Mouse (Mus musculus) frontal cortex, adult (tissue): Measurements from ENCODE around the gene Rps27rt.
"Not testable (repeated sequence)": the region's sequence is repeated elsewhere in the genome, so short reads cannot be mapped to it uniquely, and the experiment has no call there.

ENCODE experiments used
- ATAC-seq: cut with Nextera tagmentation; 2 replicates; pipeline ENCODE4 v1.9.2; 2017; ENCODE audit warnings: mild to moderate bottlenecking, moderate library complexity, mixed read lengths; ENCODE audit not compliant: low TSS enrichment

Gene Rps27rt

DNA sequence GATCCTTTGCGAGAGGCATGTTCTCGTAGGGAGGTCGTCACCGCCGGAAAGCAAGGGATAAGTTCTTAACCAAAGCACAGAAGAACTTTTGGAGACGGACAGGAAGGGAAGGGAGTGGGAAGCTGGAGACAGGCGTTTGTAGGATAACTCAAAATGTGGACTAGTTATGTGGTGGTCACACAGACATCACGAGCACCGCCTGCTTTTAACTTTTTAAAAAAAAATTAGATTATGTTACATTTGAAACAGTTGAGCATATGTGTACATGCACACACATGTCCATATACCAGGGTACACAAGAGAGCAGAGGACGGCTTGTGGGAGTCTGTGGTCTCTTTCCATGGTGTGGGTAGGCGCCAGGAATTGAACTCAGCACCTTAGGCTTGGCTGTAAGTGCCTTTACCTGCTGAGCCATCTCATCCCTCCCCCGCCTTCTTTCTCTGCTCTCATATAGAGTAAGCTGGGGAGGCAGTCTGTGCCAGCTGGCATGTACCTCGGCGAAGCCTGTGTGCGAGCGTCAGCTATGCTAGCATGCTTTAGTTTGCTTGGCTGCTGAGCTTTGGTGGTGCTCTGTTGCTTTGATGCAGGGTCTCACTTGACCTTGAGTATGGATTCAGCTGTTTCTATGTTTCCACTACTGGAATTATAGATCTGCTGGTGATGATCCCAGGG lies at the start of gene Rps27rt:
Gene Rps27rt, minus strand, starts transcription at position 51 of the 672 bp plus-strand sequence.
- ATAC-seq = peak; percentile 38

GRCm38 (mm10) chr9:115031046-115031445 lies 48.5 kb upstream of the Rps27rt start:
- not testable (repeated sequence) for ATAC-seq

- ATAC-seq = no peak
These were observed 48.0 kb upstream of the Rps27rt start for GRCm38 (mm10) chr9:115030581-115030980.

GRCm38 (mm10) chr9:115029307-115029706 lies 46.8 kb upstream of the Rps27rt start:
- ATAC-seq = no peak

- peak; percentile 80 for ATAC-seq
These were observed 41.3 kb upstream of the Rps27rt start for GRCm38 (mm10) chr9:115023708-115024383.

- ATAC-seq = no peak
These were observed 40.6 kb upstream of the Rps27rt start for GRCm38 (mm10) chr9:115023137-115023536.

DNA sequence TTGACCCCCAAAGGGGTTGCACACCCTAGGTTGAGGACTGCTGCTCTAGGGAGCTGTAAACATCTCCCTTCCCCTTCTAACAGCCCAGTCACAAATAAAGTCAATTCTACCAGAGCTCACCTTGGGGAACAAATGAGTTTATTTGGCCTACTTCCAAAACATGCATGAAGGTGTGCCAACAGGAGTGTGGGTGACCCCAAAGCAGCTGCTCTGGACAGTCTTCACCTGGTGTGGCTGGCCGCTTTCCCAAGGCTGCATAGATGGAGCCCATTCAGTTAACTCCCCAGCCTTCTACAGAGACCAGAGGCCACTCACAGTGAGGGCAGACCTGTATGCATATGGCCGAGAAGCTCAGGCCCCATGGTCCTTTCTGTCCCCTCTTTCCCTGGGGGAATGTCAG lies 38.9 kb upstream of the Rps27rt start:
- ATAC-seq = no peak

- no peak for ATAC-seq
These were observed 37.6 kb upstream of the Rps27rt start for GRCm38 (mm10) chr9:115020141-115020540.

DNA sequence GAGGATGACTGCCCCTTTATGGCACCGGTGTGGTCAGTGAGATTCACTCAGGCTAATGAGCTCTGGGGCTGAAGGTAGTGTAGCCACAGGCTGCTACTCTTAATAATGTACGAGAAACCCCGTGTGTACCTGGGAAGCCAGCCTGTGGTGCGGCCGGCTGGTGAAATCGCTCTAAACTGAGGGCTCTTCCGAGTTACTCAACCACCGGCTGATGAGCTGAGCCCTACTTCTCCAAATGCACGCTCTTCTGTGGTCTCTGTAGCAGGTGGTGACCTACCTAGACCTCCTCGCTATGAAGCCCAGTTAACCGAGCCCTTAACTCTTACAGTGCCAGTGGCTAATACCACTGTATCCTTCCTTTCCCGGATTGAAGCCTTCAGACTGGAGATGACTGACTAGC lies 29.8 kb upstream of the Rps27rt start:
- ATAC-seq = no peak

GRCm38 (mm10) chr9:115008194-115008593 lies 25.7 kb upstream of the Rps27rt start:
- peak; percentile 56 for ATAC-seq

DNA sequence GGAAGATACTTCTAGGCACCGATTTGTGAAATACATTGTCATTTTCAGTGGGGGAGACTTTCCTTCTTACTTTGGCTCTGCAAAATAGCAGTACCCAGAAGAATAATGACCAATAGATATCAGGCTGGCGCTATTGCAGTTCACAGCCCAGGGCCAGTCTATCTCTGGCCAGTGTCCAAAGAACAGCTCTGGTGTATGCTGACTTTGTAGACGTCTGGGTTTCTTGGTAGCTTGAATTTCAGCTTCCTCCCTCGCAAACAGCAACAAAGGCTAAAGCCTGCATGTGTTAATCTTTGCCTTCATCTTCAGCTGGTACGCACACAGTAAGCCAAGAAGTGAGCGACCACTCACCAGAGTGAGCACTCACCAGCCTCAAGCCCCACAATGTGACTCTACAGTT lies 25.2 kb upstream of the Rps27rt start:
- no peak for ATAC-seq

GRCm38 (mm10) chr9:115005446-115005845 lies 22.9 kb upstream of the Rps27rt start:
- no peak for ATAC-seq

DNA sequence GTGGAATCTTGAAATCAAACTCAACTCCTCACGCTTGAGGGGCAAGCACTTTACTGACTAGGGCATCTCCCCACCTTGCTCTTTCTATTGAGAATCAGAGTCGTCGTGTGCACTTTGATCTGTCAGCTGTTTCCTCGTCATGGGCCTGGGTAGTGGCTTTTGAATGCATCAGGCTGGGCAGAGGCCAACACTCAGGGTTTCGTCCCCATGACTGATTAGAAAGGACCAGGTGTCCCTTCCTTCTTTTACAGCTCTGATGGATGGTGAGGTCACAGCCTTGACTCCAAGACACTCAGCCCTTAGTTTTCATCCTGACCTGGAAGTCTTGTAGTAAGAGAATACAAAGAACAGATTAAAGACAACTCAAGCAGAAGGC lies 17.2 kb upstream of the Rps27rt start:
- no peak for ATAC-seq

- ATAC-seq = no peak
These were observed 16.7 kb upstream of the Rps27rt start for GRCm38 (mm10) chr9:114999010-114999770.

DNA sequence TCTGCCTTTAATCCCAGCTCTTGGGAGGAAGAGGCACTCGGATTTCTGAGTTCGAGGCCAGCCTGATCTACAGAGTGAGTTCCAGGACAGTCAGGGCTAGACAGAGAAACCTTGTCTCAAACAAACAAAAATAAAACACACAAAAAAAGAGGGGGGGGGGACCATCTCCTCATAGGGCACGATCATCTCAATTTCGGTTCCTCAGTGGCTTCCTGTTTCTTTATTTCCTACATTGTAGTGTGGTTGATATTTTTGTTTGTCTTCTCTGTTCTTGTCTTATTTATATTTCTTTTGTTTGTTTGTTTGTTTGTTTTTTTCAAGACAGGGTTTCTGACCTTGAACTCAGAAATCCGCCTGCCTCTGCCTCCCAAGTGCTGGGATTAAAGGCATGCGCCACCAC lies 13.9 kb upstream of the Rps27rt start:
- no peak for ATAC-seq

DNA sequence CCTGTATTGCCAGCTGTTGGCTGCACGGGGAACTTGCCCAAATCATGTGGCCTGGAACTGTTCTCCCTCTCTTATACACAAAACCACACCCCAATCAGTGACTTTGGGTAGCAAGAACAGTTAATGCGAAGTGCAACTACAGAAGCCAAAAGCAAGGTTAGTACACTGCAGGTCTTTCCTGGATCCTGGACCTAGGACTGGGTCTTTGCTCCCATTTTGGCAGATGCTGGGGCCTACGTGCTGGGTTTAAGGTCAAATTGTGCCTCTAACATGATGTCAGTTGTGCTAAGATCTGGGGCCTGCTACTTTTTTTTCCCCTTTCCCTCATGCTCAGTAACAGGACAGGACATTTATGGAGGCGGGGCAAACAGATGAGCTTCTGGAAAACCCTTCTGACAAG lies 13.2 kb upstream of the Rps27rt start:
- ATAC-seq = no peak

DNA sequence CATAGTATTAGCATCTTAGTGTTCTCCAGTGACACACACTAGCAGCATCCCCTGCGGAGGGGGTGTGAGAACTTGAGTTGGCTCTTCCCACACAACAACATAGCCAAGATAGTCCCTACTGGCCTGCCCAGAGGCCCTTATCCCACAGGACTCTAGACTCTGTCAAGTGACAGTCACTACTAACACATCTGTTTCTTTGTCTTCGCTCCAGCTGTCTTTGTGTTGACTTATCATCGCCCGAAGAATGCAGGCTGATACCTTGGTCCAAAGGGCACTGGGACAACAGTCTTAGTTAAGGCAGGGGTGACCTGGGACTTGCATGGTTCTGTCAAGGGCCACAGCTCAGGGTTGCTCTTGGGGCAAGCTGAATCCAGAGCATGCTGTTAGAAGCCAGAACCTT lies 12.7 kb upstream of the Rps27rt start:
- no peak for ATAC-seq

DNA sequence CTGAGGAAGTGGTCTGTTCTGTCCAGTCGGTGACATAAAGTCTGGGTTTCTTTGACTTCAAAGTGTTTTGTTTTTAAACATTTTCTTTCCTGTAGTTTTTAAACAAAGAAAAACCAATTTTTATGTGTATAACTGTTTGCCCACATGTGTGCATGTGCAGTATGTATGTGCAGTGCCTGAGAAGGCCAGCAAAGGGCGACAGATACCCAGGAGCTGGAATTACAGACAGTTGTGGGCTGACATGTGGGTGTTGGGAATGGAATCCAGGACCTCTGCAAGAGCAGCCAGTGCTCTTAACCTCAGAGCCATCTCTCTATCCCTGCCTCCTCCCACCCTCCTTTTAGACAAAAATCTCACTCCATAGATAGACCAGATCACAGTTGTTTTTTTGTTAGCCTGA lies 10.0 kb upstream of the Rps27rt start:
- no peak for ATAC-seq

- ATAC-seq = no peak
These were observed 7.9 kb upstream of the Rps27rt start for GRCm38 (mm10) chr9:114990421-114990820.

DNA sequence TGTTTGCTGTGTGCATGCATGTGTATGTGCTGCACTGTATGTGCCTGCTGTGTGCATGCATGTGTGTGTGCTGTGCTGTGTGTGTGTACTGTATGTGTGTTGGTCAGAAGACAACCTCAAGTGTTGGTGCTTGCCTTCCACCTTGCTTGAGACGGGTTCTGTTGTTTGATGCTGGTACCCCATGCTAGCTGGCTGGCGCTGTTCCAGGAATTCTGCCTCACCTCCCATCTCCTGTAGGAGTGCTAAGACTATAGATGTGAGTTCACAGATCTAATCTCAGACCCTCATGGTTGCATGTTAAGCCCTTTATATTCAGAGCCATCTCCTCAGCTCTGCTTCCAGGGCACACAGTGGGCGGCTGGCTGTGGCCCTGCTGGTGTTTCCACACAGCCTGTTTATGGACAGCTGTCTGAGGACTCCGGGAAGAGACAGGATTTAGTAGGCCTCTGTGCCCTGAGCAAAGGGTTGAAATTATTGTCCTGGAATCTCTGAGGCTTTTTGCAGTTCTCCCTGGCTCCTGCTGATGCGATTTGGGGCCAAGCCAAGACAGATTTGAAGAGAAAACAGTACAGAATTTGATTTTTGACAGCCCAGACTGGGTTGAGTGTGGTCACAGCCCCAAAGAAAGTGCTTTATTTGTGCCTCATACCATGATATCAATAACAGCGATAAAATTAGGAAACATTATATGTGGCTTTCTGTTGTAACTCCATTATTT lies 6.2 kb upstream of the Rps27rt start:
- peak; percentile 51 for ATAC-seq

DNA sequence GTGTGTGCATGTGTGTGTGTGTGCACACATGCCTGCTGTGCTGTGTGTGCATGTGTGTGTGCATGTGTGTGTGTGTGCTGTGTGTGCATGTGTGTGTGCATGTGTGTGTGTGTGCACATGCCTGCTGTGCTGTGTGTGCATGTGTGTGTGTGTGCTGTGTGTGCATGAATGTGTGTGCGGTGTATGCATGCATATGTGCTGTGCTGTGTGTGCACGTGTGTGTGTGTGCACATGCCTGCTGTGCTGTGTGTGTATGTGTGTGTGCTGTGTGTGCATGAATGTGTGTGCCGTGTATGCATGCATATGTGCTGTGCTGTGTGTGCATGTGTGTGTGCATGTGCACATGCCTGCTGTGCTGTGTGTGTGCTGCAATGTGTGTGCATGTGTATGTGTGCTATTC lies 5.5 kb upstream of the Rps27rt start:
- ATAC-seq = no peak

GRCm38 (mm10) chr9:114986361-114986760 lies 3.8 kb upstream of the Rps27rt start:
- no peak for ATAC-seq
